Mouse (Mus musculus) adrenal gland, adult 2 months (tissue): ENCODE measurements around the gene Gm4559. TPM values are rescaled to one million over a fixed set of nuclear protein-coding genes. Genes with fewer than 3 reads are reported as not detected.
"Not testable (repeated sequence)": the region's sequence is repeated elsewhere in the genome, so short reads cannot be mapped to it uniquely, and the experiment has no call there.

ENCODE experiments used
- DNase-seq: peaks from one replicate; pipeline ENCODE4 v3.0.0; 2021
- polyA plus RNA-seq: library from polyadenylated mRNA; depleted of rRNA; stranded (reverse); fragments of >200 nt; gene quantifications from 2 replicates; pipeline ENCODE4 v1.2.3, GENCODE M21; 2012; rRNA removed
- total RNA-seq, 2 experiments: library from RNA; stranded (reverse); gene quantifications; 2 replicates each; pipeline ENCODE4 v1.2.3; 2021

Gene Gm4559
- total and polyA plus RNA-seq, 3 experiments: not detected

GRCm38 (mm10) chr7:142278183-142278582, 4.0 kb upstream of the Gm4559 start:
- peak; percentile 68 for DNase-seq

GRCm38 (mm10) chr7:142258254-142258653, 15.9 kb downstream of the Gm4559 start, which contains the start of gene Gm2431:
Gene Gm2431 (minus strand): TSS chr7:142258354.
- not testable (repeated sequence) for DNase-seq

GRCm38 (mm10) chr7:142255517-142255916, 18.6 kb downstream of the Gm4559 start:
- peak; percentile 34 for DNase-seq

GRCm38 (mm10) chr7:142249824-142250223, 24.3 kb downstream of the Gm4559 start:
- peak; percentile 22 for DNase-seq

- no peak for DNase-seq
Observed at GRCm38 (mm10) chr7:142240978-142241377, 33.2 kb downstream of the Gm4559 start, which contains the start of gene Gm40460. Gene Gm40460 (minus strand): TSS chr7:142241078.

- no peak for DNase-seq
Observed at GRCm38 (mm10) chr7:142231540-142231939, 42.6 kb downstream of the Gm4559 start.

GRCm38 (mm10) chr7:142229871-142230270, 44.3 kb downstream of the Gm4559 start, which contains the start of gene Krtap5-5:
Gene Krtap5-5 (minus strand): TSS chr7:142229971.
- DNase-seq: not testable (repeated sequence)

- DNase-seq: no peak
Observed at GRCm38 (mm10) chr7:142224518-142224917, 49.6 kb downstream of the Gm4559 start.

Other genes with a start within 250 kb of the Gm4559 start
- 10 to 100 TPM; 52.3 to 59.3 TPM for gene Mob2, start 213.3 kb downstream of the Gm4559 start, total RNA-seq
- gene Mob2, start 213.3 kb downstream of the Gm4559 start, polyA plus RNA-seq: 33.1 and 38.2 TPM in 2 replicates
- 10 to 100 TPM; 11.1 to 15.9 TPM for gene Dusp8, start 178.5 kb downstream of the Gm4559 start, total RNA-seq
- 10.7 and 13.2 TPM in 2 replicates for gene Dusp8, start 178.5 kb downstream of the Gm4559 start, polyA plus RNA-seq
- gene Gm45618, start 153.6 kb downstream of the Gm4559 start, total RNA-seq: not detected
- gene Gm45618, start 153.6 kb downstream of the Gm4559 start, polyA plus RNA-seq: not detected in 2 replicates
- gene Gm39115, start 138.3 kb downstream of the Gm4559 start, total RNA-seq: not detected
- gene Gm39115, start 138.3 kb downstream of the Gm4559 start, polyA plus RNA-seq: not detected in 2 replicates
- not detected for gene Gm45337, start 129.8 kb downstream of the Gm4559 start, total RNA-seq
- gene Gm45337, start 129.8 kb downstream of the Gm4559 start, polyA plus RNA-seq: not detected in 2 replicates
- gene Gm29735, start 117.2 kb downstream of the Gm4559 start, total RNA-seq: not detected
- not detected in 2 replicates for gene Gm29735, start 117.2 kb downstream of the Gm4559 start, polyA plus RNA-seq
- gene Gm4553, start 108.6 kb downstream of the Gm4559 start, total RNA-seq: not detected
- not detected in 2 replicates for gene Gm4553, start 108.6 kb downstream of the Gm4559 start, polyA plus RNA-seq
- gene Krtap5-2, start 98.4 kb downstream of the Gm4559 start, total RNA-seq: not detected
- gene Krtap5-2, start 98.4 kb downstream of the Gm4559 start, polyA plus RNA-seq: not detected in 2 replicates
- gene Gm10153, start 84.0 kb downstream of the Gm4559 start, total RNA-seq: not detected
- gene Gm10153, start 84.0 kb downstream of the Gm4559 start, polyA plus RNA-seq: not detected in 2 replicates
- gene Krtap5-3, start 73.0 kb downstream of the Gm4559 start, total RNA-seq: not detected
- not detected in 2 replicates for gene Krtap5-3, start 73.0 kb downstream of the Gm4559 start, polyA plus RNA-seq
- gene Gm7579, start 62.5 kb downstream of the Gm4559 start, total RNA-seq: not detected
- not detected in 2 replicates for gene Gm7579, start 62.5 kb downstream of the Gm4559 start, polyA plus RNA-seq
- not detected for gene Krtap5-5, start 44.4 kb downstream of the Gm4559 start, total RNA-seq
- gene Krtap5-5, start 44.4 kb downstream of the Gm4559 start, polyA plus RNA-seq: 0.11 TPM in 1 of 2 replicates, not detected in the other
- gene Gm40460, start 33.3 kb downstream of the Gm4559 start, total RNA-seq: not detected
- not detected in 2 replicates for gene Gm40460, start 33.3 kb downstream of the Gm4559 start, polyA plus RNA-seq
- gene Gm2431, start 16.0 kb downstream of the Gm4559 start, total RNA-seq: not detected
- not detected in 2 replicates for gene Gm2431, start 16.0 kb downstream of the Gm4559 start, polyA plus RNA-seq
- not detected for gene Krtap5-1, start 22.8 kb upstream of the Gm4559 start, total RNA-seq
- gene Krtap5-1, start 22.8 kb upstream of the Gm4559 start, polyA plus RNA-seq: not detected in 2 replicates
- gene Krtap5-4, start 29.2 kb upstream of the Gm4559 start, total RNA-seq: not detected
- gene Krtap5-4, start 29.2 kb upstream of the Gm4559 start, polyA plus RNA-seq: not detected in 2 replicates
- 1 to 10 TPM; 3.0 to 5.8 TPM for gene Ifitm10, start 99.4 kb upstream of the Gm4559 start, total RNA-seq
- 12.0 and 15.2 TPM in 2 replicates for gene Ifitm10, start 99.4 kb upstream of the Gm4559 start, polyA plus RNA-seq
- 1 to 10 TPM; 2.9 to 6.9 TPM for gene Gm49369, start 108.3 kb upstream of the Gm4559 start, total RNA-seq
- not detected in 2 replicates for gene Gm49369, start 108.3 kb upstream of the Gm4559 start, polyA plus RNA-seq
- gene Ctsd, start 113.7 kb upstream of the Gm4559 start, total RNA-seq: 1,000 to 10,000 TPM in 1 of 2 experiments, 100 to 1,000 TPM in 1; 904 to 1,338 TPM
- 889 and 996 TPM in 2 replicates for gene Ctsd, start 113.7 kb upstream of the Gm4559 start, polyA plus RNA-seq
- not detected for gene Syt8, start 160.5 kb upstream of the Gm4559 start, total RNA-seq
- gene Syt8, start 160.5 kb upstream of the Gm4559 start, polyA plus RNA-seq: 0.16 and 0.20 TPM in 2 replicates
- under 1 TPM; 0.62 to 0.63 TPM for gene Tnni2, start 167.4 kb upstream of the Gm4559 start, total RNA-seq
- gene Tnni2, start 167.4 kb upstream of the Gm4559 start, polyA plus RNA-seq: 0.15 TPM in 1 of 2 replicates, not detected in the other
- gene Lsp1, start 186.4 kb upstream of the Gm4559 start, total RNA-seq: 10 to 100 TPM; 20.9 to 28.7 TPM
- 22.2 and 25.1 TPM in 2 replicates for gene Lsp1, start 186.4 kb upstream of the Gm4559 start, polyA plus RNA-seq
- gene Tnnt3, start 224.5 kb upstream of the Gm4559 start, total RNA-seq: not detected
- gene Tnnt3, start 224.5 kb upstream of the Gm4559 start, polyA plus RNA-seq: 0.52 TPM in 1 of 2 replicates, not detected in the other